Mouse (Mus musculus): ENCODE measurements around the gene Gli2. TPM values are rescaled to one million over a fixed set of nuclear protein-coding genes. Genes with fewer than 3 reads are reported as not detected.

Gene Gli2
- polyA plus RNA-seq, 1 experiment from 2014 or later, result 6.3 TPM

DNA sequence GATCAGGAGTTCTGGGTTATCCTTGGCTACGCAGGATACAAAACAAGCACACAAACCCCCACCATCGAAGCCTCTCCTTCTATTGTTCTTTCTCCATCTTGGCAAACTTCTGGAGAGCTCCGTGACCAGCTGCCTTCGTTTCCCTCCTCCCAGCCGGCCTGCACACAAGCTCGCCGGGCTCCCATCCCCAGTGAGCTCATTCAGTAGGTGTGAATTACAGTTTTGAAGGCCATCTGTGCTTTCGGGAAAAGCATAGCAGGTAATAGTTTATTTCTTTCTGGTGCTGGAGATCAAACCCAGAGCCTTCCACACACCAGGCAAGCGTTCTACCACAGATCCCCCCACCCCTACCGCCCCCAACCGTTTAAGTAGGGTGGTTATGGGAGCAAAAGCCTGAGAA lies 226.8 kb downstream of the Gli2 start:
- no peak for ATAC-seq (ENCODE audit: low read depth)
- Histone ChIP-seq H3K27ac (ENCODE audit: low read length) (no peak overlapping the region), H3K9me3 (ENCODE audit: control insufficient read depth, low read length) (no peaks in the 10 kb centered on the region), H3K4me1 (replicated peaks; ENCODE audit: control insufficient read depth, insufficient read depth, low read length) (no peaks in the 10 kb centered on the region), H3K9ac (ENCODE audit: low read length) (no peak overlapping the region), H3K36me3 (ENCODE audit: control insufficient read depth, insufficient read depth, low read length) (no peaks in the 10 kb centered on the region), H3K4me3 (ENCODE audit: low read length) (no peak overlapping the region), H3K4me2 (ENCODE audit: low read depth, low read length) (no peak overlapping the region), H3K27me3 (ENCODE audit: control insufficient read depth, insufficient read depth, low read depth, low read length) (no peaks in the 10 kb centered on the region)
- WGBS, result 68% methylated on average over 11 of the region's 11 CpGs

- H3K4me2 ChIP-seq (ENCODE audit: low read depth, low read length), result no peak overlapping the region
- no peaks in the 10 kb centered on the region for H3K36me3 ChIP-seq (ENCODE audit: control insufficient read depth, insufficient read depth, low read length)
- H3K27me3 ChIP-seq (ENCODE audit: control insufficient read depth, insufficient read depth, low read depth, low read length), result no peaks in the 10 kb centered on the region
- H3K9ac ChIP-seq (ENCODE audit: low read length), result no peak overlapping the region
- ATAC-seq (ENCODE audit: low read depth), result no peak; the same call in 1 of the 2 replicates
- 60% methylated on average over 31 of the region's 31 CpGs for WGBS
- no peaks in the 10 kb centered on the region for H3K4me1 ChIP-seq (replicated peaks; ENCODE audit: control insufficient read depth, insufficient read depth, low read length)
- H3K4me3 ChIP-seq (ENCODE audit: low read length), result no peak overlapping the region
- H3K9me3 ChIP-seq (ENCODE audit: control insufficient read depth, low read length), result no peaks in the 10 kb centered on the region
- no peak overlapping the region for H3K27ac ChIP-seq (ENCODE audit: low read length)
These were observed 227.8 kb downstream of the Gli2 start for GRCm38 (mm10) chr1:118825467-118826219.

DNA sequence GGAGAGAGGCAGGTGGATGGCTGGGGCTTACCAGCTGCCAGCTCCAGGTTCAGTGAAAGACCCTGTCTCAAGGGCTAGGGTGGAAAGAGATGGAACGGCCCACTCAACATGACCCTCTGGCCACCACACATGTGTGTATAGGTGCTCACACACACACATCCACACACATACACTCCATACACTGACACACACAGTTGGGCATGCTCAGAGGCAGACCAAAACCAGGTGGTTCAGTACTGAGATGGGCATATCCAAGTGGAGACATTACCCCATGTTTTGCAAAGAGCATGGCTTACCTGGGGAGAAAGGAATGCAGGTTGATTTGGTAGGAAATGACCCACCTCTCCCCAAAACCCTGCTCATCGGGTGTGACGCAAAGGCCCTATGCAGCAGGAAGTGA lies 228.4 kb downstream of the Gli2 start:
- no peak for ATAC-seq (ENCODE audit: low read depth)

DNA sequence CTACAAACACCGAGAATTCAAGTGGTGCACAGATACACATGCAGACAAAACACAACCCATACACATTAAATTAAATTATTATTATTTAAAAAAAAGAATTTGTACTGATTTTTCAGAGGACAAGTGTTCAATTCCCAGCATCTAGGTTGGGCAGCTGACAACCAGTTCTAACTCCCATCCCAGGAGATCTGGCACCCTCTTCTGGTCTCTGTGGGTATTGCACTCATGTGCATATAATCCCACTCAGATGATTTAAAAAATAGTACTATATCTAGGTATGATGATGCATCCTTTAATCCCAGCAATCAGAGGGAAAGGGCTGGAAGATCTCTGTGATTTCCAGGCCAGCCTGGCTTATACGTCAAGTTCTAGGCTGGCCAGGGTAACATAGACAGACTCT lies 231.2 kb downstream of the Gli2 start:
- Histone ChIP-seq H3K4me1 (replicated peaks; ENCODE audit: control insufficient read depth, insufficient read depth, low read length) (no peaks in the 10 kb centered on the region), H3K4me3 (ENCODE audit: low read length) (no peak overlapping the region), H3K27ac (ENCODE audit: low read length) (no peak overlapping the region), H3K27me3 (ENCODE audit: control insufficient read depth, insufficient read depth, low read depth, low read length) (no peaks in the 10 kb centered on the region), H3K9ac (ENCODE audit: low read length) (no peak overlapping the region), H3K9me3 (ENCODE audit: control insufficient read depth, low read length) (peaks cover 4% of the 10 kb centered on the region; the same call in 1 of the 2 replicates), H3K4me2 (ENCODE audit: low read depth, low read length) (no peak overlapping the region), H3K36me3 (ENCODE audit: control insufficient read depth, insufficient read depth, low read length) (no peaks in the 10 kb centered on the region)
- WGBS, result 93% methylated on average over 2 of the region's 2 CpGs
- no peak for ATAC-seq (ENCODE audit: low read depth)

More for the DNA sequence above, 228.4 kb downstream of the Gli2 start:
- no peak overlapping the region for H3K4me3 ChIP-seq (ENCODE audit: low read length)
- H3K27me3 ChIP-seq (ENCODE audit: control insufficient read depth, insufficient read depth, low read depth, low read length), result no peaks in the 10 kb centered on the region
- H3K4me2 ChIP-seq (ENCODE audit: low read depth, low read length), result no peak overlapping the region
- no peak overlapping the region for H3K9ac ChIP-seq (ENCODE audit: low read length)
- H3K4me1 ChIP-seq (replicated peaks; ENCODE audit: control insufficient read depth, insufficient read depth, low read length), result no peaks in the 10 kb centered on the region
- no peaks in the 10 kb centered on the region for H3K36me3 ChIP-seq (ENCODE audit: control insufficient read depth, insufficient read depth, low read length)
- H3K9me3 ChIP-seq (ENCODE audit: control insufficient read depth, low read length), result no peaks in the 10 kb centered on the region
- WGBS, result 79% methylated on average over 3 of the region's 3 CpGs
- H3K27ac ChIP-seq (ENCODE audit: low read length), result no peak overlapping the region

DNA sequence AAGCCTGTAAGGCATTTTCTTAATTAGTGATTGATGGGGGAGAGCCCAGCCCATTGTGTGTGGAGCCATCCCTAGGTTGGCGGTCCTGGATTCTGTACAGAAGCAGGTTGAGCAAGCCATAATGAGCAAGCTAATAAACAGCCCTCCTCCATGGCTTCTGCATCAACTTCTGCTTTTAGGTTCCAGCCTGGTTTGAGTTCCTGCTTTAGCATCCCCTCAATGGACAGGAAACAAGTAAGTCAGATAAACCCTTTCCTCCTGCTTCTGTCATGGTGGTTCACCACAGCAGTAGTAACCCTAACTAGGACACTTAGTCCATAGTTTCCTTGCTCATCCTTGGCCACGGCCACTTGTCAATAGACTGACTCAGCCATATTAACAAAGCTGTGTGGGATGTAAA lies 238.4 kb downstream of the Gli2 start:
- H3K9ac ChIP-seq (ENCODE audit: low read length), result no peak overlapping the region
- peaks cover 4% of the 10 kb centered on the region; the same call in 1 of the 2 replicates for H3K9me3 ChIP-seq (ENCODE audit: control insufficient read depth, low read length)
- no peak overlapping the region for H3K4me3 ChIP-seq (ENCODE audit: low read length)
- H3K4me2 ChIP-seq (ENCODE audit: low read depth, low read length), result no peak overlapping the region
- H3K36me3 ChIP-seq (ENCODE audit: control insufficient read depth, insufficient read depth, low read length), result no peaks in the 10 kb centered on the region
- ATAC-seq (ENCODE audit: low read depth), result no peak
- no peaks in the 10 kb centered on the region for H3K27me3 ChIP-seq (ENCODE audit: control insufficient read depth, insufficient read depth, low read depth, low read length)
- WGBS, result 88% methylated on average over 2 of the region's 2 CpGs
- H3K4me1 ChIP-seq (replicated peaks; ENCODE audit: control insufficient read depth, insufficient read depth, low read length), result no peaks in the 10 kb centered on the region
- H3K27ac ChIP-seq (ENCODE audit: low read length), result no peak overlapping the region

GRCm38 (mm10) chr1:118810336-118810735 lies 243.1 kb downstream of the Gli2 start:
- ATAC-seq (ENCODE audit: low read depth), result no peak
- Histone ChIP-seq H3K4me1 (replicated peaks; ENCODE audit: control insufficient read depth, insufficient read depth, low read length) (no peaks in the 10 kb centered on the region), H3K9ac (ENCODE audit: low read length) (no peak overlapping the region), H3K4me3 (ENCODE audit: low read length) (no peak overlapping the region), H3K27me3 (ENCODE audit: control insufficient read depth, insufficient read depth, low read depth, low read length) (no peaks in the 10 kb centered on the region), H3K27ac (ENCODE audit: low read length) (no peak overlapping the region), H3K4me2 (ENCODE audit: low read depth, low read length) (no peak overlapping the region), H3K36me3 (ENCODE audit: control insufficient read depth, insufficient read depth, low read length) (no peaks in the 10 kb centered on the region), H3K9me3 (ENCODE audit: control insufficient read depth, low read length) (no peaks in the 10 kb centered on the region)
- WGBS, result 62% methylated on average over 4 of the region's 4 CpGs

GRCm38 (mm10) chr1:118806727-118807126 lies 246.7 kb downstream of the Gli2 start:
- Histone ChIP-seq H3K4me1 (replicated peaks; ENCODE audit: control insufficient read depth, insufficient read depth, low read length) (no peaks in the 10 kb centered on the region), H3K9ac (ENCODE audit: low read length) (no peak overlapping the region), H3K4me3 (ENCODE audit: low read length) (no peak overlapping the region), H3K27ac (ENCODE audit: low read length) (no peak overlapping the region), H3K36me3 (ENCODE audit: control insufficient read depth, insufficient read depth, low read length) (no peaks in the 10 kb centered on the region), H3K9me3 (ENCODE audit: control insufficient read depth, low read length) (no peaks in the 10 kb centered on the region), H3K4me2 (ENCODE audit: low read depth, low read length) (no peak overlapping the region), H3K27me3 (ENCODE audit: control insufficient read depth, insufficient read depth, low read depth, low read length) (peaks cover 2% of the 10 kb centered on the region; the same call in 1 of the 2 replicates)
- WGBS, result 84% methylated on average over 3 of the region's 3 CpGs
- ATAC-seq (ENCODE audit: low read depth), result no peak

DNA sequence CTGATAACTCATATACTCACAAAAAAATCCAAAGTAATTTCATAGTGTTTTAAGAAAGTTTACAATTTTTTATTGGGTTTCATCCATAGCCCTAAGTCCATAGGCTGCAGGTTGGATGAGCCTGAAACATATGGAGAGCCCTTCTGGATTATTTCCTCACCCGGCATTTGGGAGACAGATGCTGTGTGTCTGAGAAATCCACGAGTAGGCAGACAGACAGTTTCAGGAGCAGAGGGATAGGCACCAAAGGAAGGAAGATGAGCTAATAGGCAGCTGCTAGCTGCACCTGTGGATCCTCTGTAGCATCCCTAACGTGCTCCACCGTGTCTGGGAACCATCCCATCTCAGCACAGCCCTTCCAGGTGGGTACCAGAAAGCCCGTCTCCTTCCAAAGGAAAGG lies 251.3 kb downstream of the Gli2 start:
- ATAC-seq (ENCODE audit: low read depth), result no peak
- no peak overlapping the region for H3K27ac ChIP-seq (ENCODE audit: low read length)
- H3K4me3 ChIP-seq (ENCODE audit: low read length), result no peak overlapping the region
- peaks cover 2% of the 10 kb centered on the region; the same call in 1 of the 2 replicates for H3K27me3 ChIP-seq (ENCODE audit: control insufficient read depth, insufficient read depth, low read depth, low read length)
- H3K4me2 ChIP-seq (ENCODE audit: low read depth, low read length), result no peak overlapping the region
- peaks cover 2% of the 10 kb centered on the region; the same call in 1 of the 2 replicates for H3K9me3 ChIP-seq (ENCODE audit: control insufficient read depth, low read length)
- 60% methylated on average over 5 of the region's 5 CpGs for WGBS
- H3K4me1 ChIP-seq (replicated peaks; ENCODE audit: control insufficient read depth, insufficient read depth, low read length), result no peaks in the 10 kb centered on the region
- H3K36me3 ChIP-seq (ENCODE audit: control insufficient read depth, insufficient read depth, low read length), result no peaks in the 10 kb centered on the region
- no peak overlapping the region for H3K9ac ChIP-seq (ENCODE audit: low read length)

DNA sequence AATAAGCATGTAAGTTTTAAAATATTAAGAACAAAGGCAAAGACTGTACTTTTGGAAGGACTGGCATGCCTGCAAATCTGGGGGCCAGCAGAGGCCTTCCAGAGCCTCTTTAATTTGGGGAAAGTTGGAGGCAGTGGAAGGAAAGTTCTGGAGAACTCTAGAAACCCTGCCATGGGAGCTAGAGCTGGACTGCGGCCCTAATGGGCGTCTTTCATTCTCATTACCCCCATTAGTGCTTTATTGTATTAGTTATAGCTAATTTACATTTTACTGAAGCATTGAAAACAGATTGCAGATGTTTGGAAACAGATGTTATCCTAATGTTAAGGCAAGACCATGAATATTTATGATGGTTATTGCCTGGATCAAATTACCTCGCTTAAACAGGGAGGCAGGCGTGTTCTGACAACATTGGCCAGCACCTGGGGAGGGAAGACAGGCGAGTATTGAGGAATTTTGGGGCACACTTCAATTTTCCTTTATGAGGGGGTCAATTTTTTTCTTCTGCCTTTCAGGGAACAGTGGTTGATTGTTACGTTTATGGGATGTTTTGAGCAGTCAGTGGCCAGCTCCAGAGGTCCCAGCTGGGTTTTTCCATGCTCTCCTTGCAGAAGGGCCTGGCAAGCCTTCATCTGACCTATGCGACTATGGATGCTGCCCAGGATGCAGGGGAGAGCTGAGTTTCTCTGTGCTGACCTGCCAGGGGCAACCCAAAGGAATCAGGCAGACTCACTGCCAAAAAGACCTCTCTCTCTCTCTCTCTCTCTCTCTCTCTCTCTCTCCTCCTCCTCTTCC lies 253.9 kb downstream of the Gli2 start:
- no peak overlapping the region for H3K9ac ChIP-seq (ENCODE audit: low read length)
- 59% methylated on average over 7 of the region's 7 CpGs for WGBS
- no peak overlapping the region for H3K4me2 ChIP-seq (ENCODE audit: low read depth, low read length)
- no peak for ATAC-seq (ENCODE audit: low read depth)
- no peaks in the 10 kb centered on the region for H3K36me3 ChIP-seq (ENCODE audit: control insufficient read depth, insufficient read depth, low read length)
- no peaks in the 10 kb centered on the region for H3K4me1 ChIP-seq (replicated peaks; ENCODE audit: control insufficient read depth, insufficient read depth, low read length)
- H3K4me3 ChIP-seq (ENCODE audit: low read length), result no peak overlapping the region
- H3K27ac ChIP-seq (ENCODE audit: low read length), result no peak overlapping the region
- H3K9me3 ChIP-seq (ENCODE audit: control insufficient read depth, low read length), result peaks cover 2% of the 10 kb centered on the region; the same call in 1 of the 2 replicates
- peaks cover 2% of the 10 kb centered on the region; the same call in 1 of the 2 replicates for H3K27me3 ChIP-seq (ENCODE audit: control insufficient read depth, insufficient read depth, low read depth, low read length)
